17 mouse cellular contexts compared by ENCODE assay signal in genomic region chr1:136856104-136856503, GRCm38 (mm10).
DNase-seq lines count a peak whose midpoint lies in the region; ATAC-seq and TF ChIP-seq lines count a peak whose summit lies in the region.
"Had no signal": no experiment of that assay in that cellular context is flagged by ENCODE, and none has a peak within 500 bp of the region (broad histone marks: within the 10 kb centered on the region; RNA-seq: fewer than 3 reads in every experiment).

No protein-coding gene starts in this region.

- TF ChIP-seq EP300 in heart, postnatal 0 days (IDR thresholded peaks at IDR 0.05; ENCODE audit: low read depth), result no peak

- no peak for DNase-seq in heart, postnatal 0 days (ENCODE audit: low spot score)
- DNase-seq in heart, embryonic 10.5 days (ENCODE audit: low spot score), result no peak
- DNase-seq in thymus, postnatal 25 days, result peak; percentile 7
- DNase-seq in thymus, adult 18-20 months, result no peak
- DNase-seq in NIH3T3 (ENCODE audit: low read depth), result peak; percentile 6
- no peak for DNase-seq in kidney, adult 8-10 months
- DNase-seq: cerebellum, postnatal 36 days; gastrocnemius, postnatal 25 days; heart, postnatal 4 days; lung, adult 2 months; midbrain, embryonic 14.5 days; right cerebral cortex, postnatal 25 days had no signal

- ATAC-seq in heart, postnatal 0 days (ENCODE audit: insufficient read depth, low read depth), result no peak
- ATAC-seq in megakaryocyte-erythroid progenitor cell, adult 5-6 weeks (replicated peaks; ENCODE audit: low FRiP score, low TSS enrichment, poor library complexity, severe bottlenecking), result no peak

- 83% methylated on average over 3 of the region's 3 CpGs for WGBS in heart, postnatal 0 days
- WGBS in heart, embryonic 10.5 days, result 85% methylated on average over 3 of the region's 3 CpGs

- H3K9me3 ChIP-seq in heart, postnatal 0 days (replicated peaks; ENCODE audit: control insufficient read depth, low read length), result no peaks in the 10 kb centered on the region
- H3K9me3 ChIP-seq in heart, embryonic 10.5 days, result no peaks in the 10 kb centered on the region
- H3K9me3 ChIP-seq: embryonic facial prominence, embryonic 10.5 days; limb, embryonic 13.5 days had no signal

- H3K4me2 ChIP-seq in heart, postnatal 0 days (ENCODE audit: low read depth, low read length), result no peak overlapping the region
- H3K4me2 ChIP-seq: heart, embryonic 11.5 days; limb, embryonic 13.5 days had no signal

- H3K4me3 ChIP-seq in heart, postnatal 0 days (ENCODE audit: low read depth, low read length), result no peak overlapping the region
- H3K4me3 ChIP-seq in heart, embryonic 10.5 days, result no peak overlapping the region
- H3K4me3 ChIP-seq: embryonic facial prominence, embryonic 10.5 days; erythroblast, embryonic 14.5 days; limb, embryonic 13.5 days had no signal

- no peak overlapping the region for H3K9ac ChIP-seq in heart, postnatal 0 days (replicated peaks; ENCODE audit: low read depth, low read length)
- H3K9ac ChIP-seq: limb, embryonic 13.5 days had no signal

- TF ChIP-seq CTCF in heart, postnatal 0 days (IDR thresholded peaks at IDR 0.05; ENCODE audit: low read depth), result peak; percentile 4; the same call in 1 of the 2 replicates

- H3K4me1 ChIP-seq in heart, postnatal 0 days (ENCODE audit: control insufficient read depth, insufficient read depth), result no peaks in the 10 kb centered on the region
- peaks cover 17% of the 10 kb centered on the region for H3K4me1 ChIP-seq in heart, embryonic 10.5 days

- no peaks in the 10 kb centered on the region for H3K27me3 ChIP-seq in heart, postnatal 0 days (ENCODE audit: control insufficient read depth, insufficient read depth, low read length)
- no peaks in the 10 kb centered on the region for H3K27me3 ChIP-seq in heart, embryonic 10.5 days (ENCODE audit: insufficient read depth, poor library complexity, severe bottlenecking)
- H3K27me3 ChIP-seq: limb, embryonic 13.5 days had no signal

- no peaks in the 10 kb centered on the region for H3K36me3 ChIP-seq in heart, postnatal 0 days (replicated peaks; ENCODE audit: control insufficient read depth, insufficient read depth, low read length)
- no peaks in the 10 kb centered on the region for H3K36me3 ChIP-seq in heart, embryonic 10.5 days
- H3K36me3 ChIP-seq: embryonic facial prominence, embryonic 10.5 days; limb, embryonic 13.5 days had no signal

- H3K27ac ChIP-seq in heart, postnatal 0 days (ENCODE audit: low read depth), result no peak overlapping the region
- no peak overlapping the region for H3K27ac ChIP-seq in heart, embryonic 10.5 days
- H3K27ac ChIP-seq: embryonic facial prominence, embryonic 10.5 days; limb, embryonic 13.5 days had no signal

Comparison
In these comparisons a context has a peak if more than half of its experiments do, and no peak if none do; other contexts are left out.
1. DNase-seq: peak in thymus, postnatal 25 days (single experiment) and NIH3T3 (single experiment); none in heart, postnatal 0 days (single experiment), heart, embryonic 10.5 days (single experiment), thymus, adult 18-20 months (0 of 2) and kidney, adult 8-10 months (0 of 2).